Mouse (Mus musculus): Measurements from ENCODE around the gene Mtg2.

The Mtg2 gene

GRCm38 (mm10) chr2:180070481-180071453, at the start of gene Mtg2:
Gene Mtg2 (plus strand): TSS chr2:180070588.
- peak; percentile 94 for DNase-seq

- DNase-seq: no peak
These were observed 49.5 kb upstream of the Mtg2 start for GRCm38 (mm10) chr2:180020919-180021318.

- no peak for DNase-seq
These were observed 47.6 kb upstream of the Mtg2 start for GRCm38 (mm10) chr2:180022751-180023150.

GRCm38 (mm10) chr2:180024401-180025098, 45.8 kb upstream of the Mtg2 start, which contains the start of gene Lsm14b:
Gene Lsm14b (plus strand): TSS chr2:180024987.
- DNase-seq: peak; percentile 99

- DNase-seq: peak; percentile 38 to 41
These were observed 45.1 kb upstream of the Mtg2 start for GRCm38 (mm10) chr2:180025135-180025860.

GRCm38 (mm10) chr2:180025861-180026200, 44.6 kb upstream of the Mtg2 start:
- DNase-seq: no peak

- no peak for DNase-seq
These were observed 42.6 kb upstream of the Mtg2 start for GRCm38 (mm10) chr2:180027768-180028167.

- peak; percentile 36 to 50 for DNase-seq
These were observed 39.1 kb upstream of the Mtg2 start for GRCm38 (mm10) chr2:180031270-180031669.

GRCm38 (mm10) chr2:180032925-180033324, 37.5 kb upstream of the Mtg2 start:
- DNase-seq: no peak

GRCm38 (mm10) chr2:180033956-180034355, 36.4 kb upstream of the Mtg2 start:
- DNase-seq: no peak

- DNase-seq: no peak
These were observed 35.6 kb upstream of the Mtg2 start for GRCm38 (mm10) chr2:180034753-180035152.

- DNase-seq: no peak
These were observed 30.0 kb upstream of the Mtg2 start for GRCm38 (mm10) chr2:180040406-180040805.

- DNase-seq: peak in 1 of 2 experiments; percentile 32
These were observed 28.7 kb upstream of the Mtg2 start for GRCm38 (mm10) chr2:180041577-180042255.

GRCm38 (mm10) chr2:180042256-180042857, 28.0 kb upstream of the Mtg2 start, which contains the start of the genes Psma7 and Ss18l1:
Gene Psma7 (minus strand): TSS chr2:180042433.
Gene Ss18l1 (plus strand): TSS chr2:180042509.
- DNase-seq: peak; percentile 81 to 83

GRCm38 (mm10) chr2:180042858-180043515, 27.4 kb upstream of the Mtg2 start:
- peak in 1 of 2 experiments; percentile 34 for DNase-seq

GRCm38 (mm10) chr2:180045283-180045682, 25.1 kb upstream of the Mtg2 start:
- DNase-seq: peak; percentile 23 to 38

GRCm38 (mm10) chr2:180047580-180047979, 22.8 kb upstream of the Mtg2 start:
- DNase-seq: no peak

GRCm38 (mm10) chr2:180047980-180048635, 22.3 kb upstream of the Mtg2 start:
- no peak for DNase-seq

GRCm38 (mm10) chr2:180050986-180051385, 19.4 kb upstream of the Mtg2 start:
- peak; percentile 71 to 85 for DNase-seq

GRCm38 (mm10) chr2:180051986-180052733, 18.2 kb upstream of the Mtg2 start:
- no peak for DNase-seq
